Comparison of ENCODE assay signal across 10 mouse cellular contexts in genomic region chr1:167608201-167608741, GRCm38 (mm10). TPM values are rescaled to one million over a fixed set of nuclear protein-coding genes. Genes with fewer than 3 reads are reported as not detected.
DNase-seq lines count a peak whose midpoint lies in the region; ATAC-seq and TF ChIP-seq lines count a peak whose summit lies in the region.
"Had no signal": no experiment of that assay in that cellular context is flagged by ENCODE, and none has a peak within 500 bp of the region (broad histone marks: within the 10 kb centered on the region; RNA-seq: fewer than 3 reads in every experiment).

No protein-coding gene starts in this region.

- peak; percentile 20 to 61 for DNase-seq in frontal cortex, adult 2 months (ENCODE audit: extremely low spot score in 1 of 2, low spot score in 1 of 2)
- peak; percentile 37 to 46 for DNase-seq in left cerebral cortex, adult 2 months (ENCODE audit: extremely low spot score in 1 of 2, low spot score in 2 of 2)
- DNase-seq in kidney, adult 11 months = no peak
- no peak for DNase-seq in urinary bladder, postnatal 10 days (ENCODE audit: low spot score)
- DNase-seq in adrenal gland, adult 2 months = no peak
- DNase-seq: liver, embryonic 13.5 days had no signal

- WGBS in neural tube, embryonic 15.5 days = 22% methylated on average over 9 of the region's 9 CpGs

- no peaks in the 10 kb centered on the region; the same call in 1 of the 2 replicates for H3K4me1 ChIP-seq in cortical plate, adult 2 months (ENCODE audit: control insufficient read depth, insufficient read depth, low read length)
- H3K4me1 ChIP-seq in neural tube, embryonic 15.5 days = peaks cover 20% of the 10 kb centered on the region
- H3K4me1 ChIP-seq: liver, embryonic 13.5 days had no signal

- ATAC-seq in neural tube, embryonic 15.5 days (ENCODE audit: low FRiP score) = peak; percentile 90

- TF ChIP-seq POLR2A in cortical plate, adult 2 months (IDR thresholded peaks at IDR 0.05; ENCODE audit: extremely low read depth, insufficient read depth, low read length) = peak; percentile 34; the same call in 1 of the 2 replicates

- no peak for TF ChIP-seq CTCF in cortical plate, adult 2 months (IDR thresholded peaks at IDR 0.05; ENCODE audit: extremely low read depth, insufficient read depth, low read length)
- no peak for TF ChIP-seq CTCF in left cerebral cortex, adult 2 months (IDR thresholded peaks at IDR 0.05)

- H3K9me3 ChIP-seq in neural tube, embryonic 15.5 days (replicated peaks) = no peaks in the 10 kb centered on the region
- H3K9me3 ChIP-seq: liver, embryonic 13.5 days had no signal

- peak overlapping the region; percentile 22 for H3K4me3 ChIP-seq in cortical plate, adult 2 months (ENCODE audit: insufficient read depth, low read length)
- peak overlapping the region; percentile 38 for H3K4me3 ChIP-seq in left cerebral cortex, adult 2 months
- H3K4me3 ChIP-seq in neural tube, embryonic 15.5 days (replicated peaks) = peak overlapping the region; percentile 15
- H3K4me3 ChIP-seq: liver, embryonic 13.5 days had no signal

- intact Hi-C loops in left cerebral cortex, adult 2 months (cut with DNase I) = no loop called here

- no peaks in the 10 kb centered on the region for H3K27me3 ChIP-seq in neural tube, embryonic 15.5 days (replicated peaks)
- H3K27me3 ChIP-seq: liver, embryonic 13.5 days had no signal

- H3K27ac ChIP-seq in cortical plate, adult 2 months (ENCODE audit: insufficient read depth, low read length) = no peak overlapping the region
- no peak overlapping the region for H3K27ac ChIP-seq in left cerebral cortex, adult 2 months
- H3K27ac ChIP-seq in neural tube, embryonic 15.5 days (replicated peaks) = peak overlapping the region; percentile 66
- H3K27ac ChIP-seq: liver, embryonic 13.5 days had no signal

- H3K36me3 ChIP-seq in neural tube, embryonic 15.5 days = no peaks in the 10 kb centered on the region
- H3K36me3 ChIP-seq: G1E; liver, embryonic 13.5 days had no signal

- no peak overlapping the region for H3K9ac ChIP-seq in neural tube, embryonic 15.5 days (replicated peaks)
- H3K9ac ChIP-seq: liver, embryonic 13.5 days had no signal

- H3K4me2 ChIP-seq in neural tube, embryonic 15.5 days = peak overlapping the region; percentile 58
- H3K4me2 ChIP-seq: liver, embryonic 13.5 days had no signal

RNA-seq across cellular contexts. Expression of gene Rxrg, which starts 10.1 kb away (rescaled TPM):
- polyA plus RNA-seq in cortical plate, adult 2 months (2012; rRNA removed) = 1.7 and 12.9 TPM in 2 replicates
- 11.7 and 12.6 TPM in 2 replicates for polyA plus RNA-seq in frontal cortex, adult 2 months (2012; rRNA removed)
- total RNA-seq in left cerebral cortex, adult 2 months (2021) = 10 to 100 TPM in 1 of 2 experiments, 1 to 10 TPM in 1; 6.7 to 13.0 TPM
- 19.8 and 20.8 TPM in 2 replicates for polyA plus RNA-seq in neural tube, embryonic 15.5 days (2015; fragmentation: Nextera tagmentation; extraction: Ambion mirVana)
- 10 to 100 TPM in 1 of 2 experiments, 1 to 10 TPM in 1; 5.4 to 10.0 TPM for total RNA-seq in adrenal gland, adult 2 months (2021)
- polyA plus RNA-seq in adrenal gland, adult 2 months (2012; rRNA removed) = 3.4 and 4.7 TPM in 2 replicates
- total RNA-seq: hematopoietic stem cell, adult 5-6 weeks had no signal
- polyA plus RNA-seq: G1E had no signal

Comparison
In these comparisons a context has a peak if more than half of its experiments do, and no peak if none do; other contexts are left out.
1. DNase-seq: peak in frontal cortex, adult 2 months (2 of 2) and left cerebral cortex, adult 2 months (2 of 2); none in kidney, adult 11 months (single experiment), urinary bladder, postnatal 10 days (single experiment) and adrenal gland, adult 2 months (single experiment).
2. Peak in every context shown above with its lines, with median percentiles within 50 percentile points of each other: H3K4me3 ChIP-seq.